Mouse (Mus musculus) limb, embryonic 13.5 days (tissue): ENCODE data around the gene Lrp5. TPM values are rescaled to one million over a fixed set of nuclear protein-coding genes. Genes with fewer than 3 reads are reported as not detected.

Experiments used
- ATAC-seq: fragments of 200-750 bp; cut with Nextera tagmentation; 2 replicates; pipeline ENCODE4 v1.8.0; 2017; ENCODE audit warnings: low read depth, moderate number of reproducible peaks, moderate TSS enrichment; ENCODE audit not compliant: low FRiP score
- H3K27ac ChIP-seq: fragments of 300-500 bp; sonication (generic); 2 replicates; pipeline ENCODE4 v1.5.1; 2015; ENCODE audit warnings: inconsistent platforms, mild to moderate bottlenecking, moderate library complexity
- H3K27me3 ChIP-seq: fragments of 300-500 bp; sonication (generic); 2 replicates; pipeline ENCODE4 v1.6.1; 2015; ENCODE audit warnings: mild to moderate bottlenecking, inconsistent platforms
- H3K36me3 ChIP-seq: fragments of 300-500 bp; sonication (generic); 2 replicates; pipeline ENCODE4 v1.6.1; 2015; ENCODE audit warnings: inconsistent platforms, mild to moderate bottlenecking, moderate library complexity
- H3K4me1 ChIP-seq: fragments of 300-500 bp; sonication (generic); 2 replicates; pipeline ENCODE4 v1.6.1; 2015; ENCODE audit warnings: inconsistent platforms
- H3K4me2 ChIP-seq: fragments of 300-500 bp; sonication (generic); replicated peaks from 2 replicates; pipeline ENCODE4 v1.6.1; 2015; ENCODE audit warnings: inconsistent platforms, mild to moderate bottlenecking, moderate library complexity
- H3K4me3 ChIP-seq: fragments of 300-500 bp; sonication (generic); 2 replicates; pipeline ENCODE4 v1.5.1; 2015; ENCODE audit warnings: moderate library complexity, mild to moderate bottlenecking, inconsistent platforms
- H3K9ac ChIP-seq: fragments of 300-500 bp; sonication (generic); 2 replicates; pipeline ENCODE4 v1.6.1; 2015; ENCODE audit warnings: mild to moderate bottlenecking, inconsistent platforms
- H3K9me3 ChIP-seq: fragments of 300-500 bp; sonication (generic); 2 replicates; pipeline ENCODE4 v1.6.1; 2016; ENCODE audit warnings: inconsistent platforms
- WGBS: fragments of 180-500 bp; shearing (Covaris S2); methylation state at CpG from one replicate; pipeline ENCODE4 v1.1.7; 2015; 5-methylcytosine and 5-hydroxymethylcytosine counted together
- polyA plus RNA-seq: library from polyadenylated mRNA; unstranded; fragments of >200 nt; fragmentation: Nextera tagmentation; extraction: Ambion mirVana; gene quantifications from 2 replicates; pipeline ENCODE4 v1.2.1, GENCODE M21; 2015

Gene Lrp5
- polyA plus RNA-seq, 1 experiment from 2014 or later, result 7.1 TPM

DNA sequence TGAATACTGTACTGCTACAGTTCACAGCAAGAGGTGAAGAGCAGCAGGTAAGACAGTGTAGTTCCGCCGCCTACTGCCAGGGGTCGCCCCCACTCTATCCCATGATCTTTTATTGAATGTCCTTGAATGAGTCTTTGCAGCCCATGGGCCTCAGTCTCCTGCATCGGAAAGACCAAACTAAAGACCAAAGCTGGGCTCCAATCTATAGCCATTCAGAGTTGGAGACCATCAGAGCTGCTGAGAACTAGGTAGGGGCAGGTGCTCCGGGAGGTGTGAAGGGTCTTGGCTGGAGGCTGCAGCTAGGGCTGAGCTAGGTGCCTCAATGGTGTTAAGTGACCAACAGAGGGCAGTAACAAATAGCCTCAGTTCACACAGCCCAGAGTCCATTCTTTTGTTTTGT is 62.5 kb downstream of the Lrp5 start:
- no peaks in the 10 kb centered on the region for H3K27me3 ChIP-seq
- H3K4me2 ChIP-seq, result no peak overlapping the region
- no peak overlapping the region for H3K4me3 ChIP-seq
- peaks cover 98% of the 10 kb centered on the region for H3K36me3 ChIP-seq
- no peak overlapping the region for H3K27ac ChIP-seq
- no peak overlapping the region for H3K9ac ChIP-seq
- WGBS, result 63% methylated on average over 5 of the region's 5 CpGs
- H3K4me1 ChIP-seq, result no peaks in the 10 kb centered on the region
- ATAC-seq, result peak; percentile 57; the same call in 1 of the 2 replicates
- peaks cover 9% of the 10 kb centered on the region for H3K9me3 ChIP-seq

DNA sequence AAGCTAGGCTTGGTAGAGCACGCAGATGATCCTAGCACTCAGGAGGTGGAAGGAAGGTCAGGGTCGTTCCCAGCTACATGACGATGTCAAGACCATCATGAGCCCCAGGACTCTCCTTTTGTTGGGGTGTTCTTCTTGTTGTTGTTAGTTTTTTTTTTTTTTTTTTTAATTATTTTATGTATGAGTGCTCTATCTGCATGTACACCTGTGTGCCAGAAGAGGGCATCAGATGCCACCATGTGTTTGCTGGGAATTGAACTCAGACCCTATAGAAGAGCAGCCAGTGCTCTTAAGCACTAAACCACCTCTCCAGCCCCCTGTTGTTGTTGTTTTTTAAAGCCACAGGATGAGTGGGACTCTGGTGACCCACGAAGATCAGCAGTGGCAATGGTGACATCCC is 63.1 kb downstream of the Lrp5 start:
- Histone ChIP-seq H3K27me3 (no peaks in the 10 kb centered on the region), H3K27ac (no peak overlapping the region), H3K36me3 (peaks cover 98% of the 10 kb centered on the region), H3K4me1 (no peaks in the 10 kb centered on the region), H3K4me3 (no peak overlapping the region), H3K9ac (no peak overlapping the region), H3K9me3 (peaks cover 9% of the 10 kb centered on the region), H3K4me2 (no peak overlapping the region)
- no peak for ATAC-seq
- WGBS, result 93% methylated on average over 4 of the region's 4 CpGs

- H3K9ac ChIP-seq, result no peak overlapping the region
- no peak overlapping the region for H3K4me3 ChIP-seq
- no peak overlapping the region for H3K4me2 ChIP-seq
- ATAC-seq, result no peak
- H3K27me3 ChIP-seq, result no peaks in the 10 kb centered on the region
- no peaks in the 10 kb centered on the region for H3K4me1 ChIP-seq
- H3K36me3 ChIP-seq, result peaks cover 97% of the 10 kb centered on the region
- no peak overlapping the region for H3K27ac ChIP-seq
- H3K9me3 ChIP-seq, result peaks cover 9% of the 10 kb centered on the region
- 95% methylated on average over 10 of the region's 10 CpGs for WGBS
Observed at GRCm38 (mm10) chr19:3620871-3621270, 65.5 kb downstream of the Lrp5 start.

- no peak overlapping the region for H3K9ac ChIP-seq
- H3K36me3 ChIP-seq, result peaks cover 98% of the 10 kb centered on the region
- no peaks in the 10 kb centered on the region for H3K27me3 ChIP-seq
- WGBS, result 87% methylated on average over 2 of the region's 2 CpGs
- no peaks in the 10 kb centered on the region for H3K4me1 ChIP-seq
- no peak overlapping the region for H3K4me2 ChIP-seq
- ATAC-seq, result no peak
- peaks cover 9% of the 10 kb centered on the region for H3K9me3 ChIP-seq
- H3K27ac ChIP-seq, result no peak overlapping the region
- no peak overlapping the region for H3K4me3 ChIP-seq
Observed at GRCm38 (mm10) chr19:3619359-3619758, 67.0 kb downstream of the Lrp5 start.

GRCm38 (mm10) chr19:3613991-3614390 is 72.4 kb downstream of the Lrp5 start:
- 93% methylated on average over 10 of the region's 10 CpGs for WGBS
- no peak overlapping the region for H3K9ac ChIP-seq
- H3K9me3 ChIP-seq, result no peaks in the 10 kb centered on the region
- H3K4me2 ChIP-seq, result no peak overlapping the region
- H3K4me1 ChIP-seq, result no peaks in the 10 kb centered on the region
- ATAC-seq, result no peak
- no peak overlapping the region for H3K4me3 ChIP-seq
- H3K27ac ChIP-seq, result no peak overlapping the region
- peaks cover 95% of the 10 kb centered on the region for H3K36me3 ChIP-seq
- no peaks in the 10 kb centered on the region for H3K27me3 ChIP-seq

DNA sequence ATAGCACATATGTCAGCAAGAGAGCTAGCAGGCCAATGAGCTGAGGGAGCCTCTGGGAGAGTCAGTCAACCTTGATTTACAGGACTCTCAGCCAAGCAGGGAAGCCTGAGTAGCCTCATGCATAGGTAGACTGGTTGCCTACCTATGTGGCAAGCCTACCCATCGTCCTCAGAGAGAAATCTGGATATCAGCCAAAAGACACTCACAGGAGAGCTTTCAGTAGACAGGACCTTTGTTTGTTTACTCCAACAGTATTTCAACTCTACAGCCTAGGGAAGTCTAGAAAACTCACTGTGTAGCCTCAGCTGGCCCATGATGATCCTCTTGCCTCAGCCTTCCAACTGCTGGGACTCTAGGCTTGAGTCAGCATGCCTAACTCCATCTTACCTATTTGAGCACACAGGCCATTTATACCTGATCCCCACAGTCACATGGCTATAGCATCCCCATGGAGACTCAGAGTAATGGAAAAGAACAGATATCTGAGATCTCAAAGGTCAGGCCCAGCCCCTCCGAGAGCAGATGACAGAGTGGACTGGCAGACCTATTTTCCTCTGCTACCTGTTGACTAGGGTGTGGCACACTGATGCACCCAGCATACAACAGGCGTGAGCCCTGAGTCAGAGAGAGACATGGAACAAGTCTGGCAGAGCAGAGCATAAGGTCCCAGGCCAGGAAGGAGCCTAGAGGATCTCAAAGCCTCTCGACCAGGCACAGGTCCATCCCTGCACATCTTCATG is 73.7 kb downstream of the Lrp5 start:
- Histone ChIP-seq H3K4me3 (no peak overlapping the region), H3K27me3 (no peaks in the 10 kb centered on the region), H3K4me1 (no peaks in the 10 kb centered on the region), H3K36me3 (peaks cover 95% of the 10 kb centered on the region), H3K27ac (no peak overlapping the region), H3K9me3 (no peaks in the 10 kb centered on the region), H3K4me2 (no peak overlapping the region), H3K9ac (no peak overlapping the region)
- WGBS, result 91% methylated on average over 4 of the region's 4 CpGs
- ATAC-seq, result no peak

DNA sequence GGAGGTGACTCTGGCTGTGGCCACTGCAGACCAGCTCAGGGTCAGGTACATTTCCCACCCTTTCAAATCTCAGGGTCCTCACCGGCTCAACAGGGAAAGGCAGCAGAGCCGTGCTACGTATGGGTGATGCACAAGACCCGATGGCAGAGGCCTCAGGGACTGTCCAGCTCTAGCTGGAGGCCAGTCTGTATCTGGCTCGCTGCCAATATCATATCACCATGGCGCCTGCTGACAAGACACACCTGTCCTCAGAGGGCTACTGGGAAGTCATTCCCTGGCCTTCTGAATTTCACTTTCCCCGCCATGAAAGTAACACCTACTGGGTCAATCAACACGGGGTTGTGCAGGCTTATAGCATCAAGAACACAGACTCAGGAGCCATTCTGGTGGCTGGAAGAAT is 74.6 kb downstream of the Lrp5 start:
- no peaks in the 10 kb centered on the region for H3K27me3 ChIP-seq
- no peak overlapping the region for H3K9ac ChIP-seq
- no peak overlapping the region for H3K4me2 ChIP-seq
- H3K27ac ChIP-seq, result no peak overlapping the region
- WGBS, result 85% methylated on average over 8 of the region's 8 CpGs
- H3K4me1 ChIP-seq, result no peaks in the 10 kb centered on the region
- no peak overlapping the region for H3K4me3 ChIP-seq
- peaks cover 93% of the 10 kb centered on the region for H3K36me3 ChIP-seq
- H3K9me3 ChIP-seq, result no peaks in the 10 kb centered on the region
- peak; percentile 28; the same call in 1 of the 2 replicates for ATAC-seq

DNA sequence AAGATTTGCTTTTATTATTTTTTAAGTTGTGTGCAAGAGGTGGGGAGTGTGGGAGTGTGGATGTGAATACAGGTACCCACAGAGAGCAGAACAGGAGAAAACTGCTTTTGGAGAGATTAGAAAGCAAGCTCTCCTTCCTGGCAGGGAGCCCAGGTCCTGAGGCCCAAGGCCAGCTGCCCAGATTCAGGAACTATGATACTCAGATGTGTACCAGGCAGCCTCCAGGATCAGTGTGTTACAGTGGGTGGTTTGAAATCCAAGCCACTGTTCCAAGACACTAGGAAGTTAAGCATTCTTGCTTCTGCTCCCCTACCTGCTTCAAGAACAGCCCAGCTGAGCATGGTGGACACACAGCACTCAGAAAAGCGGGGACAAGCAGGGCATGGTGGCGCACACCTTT is 75.5 kb downstream of the Lrp5 start:
- Histone ChIP-seq H3K4me3 (no peak overlapping the region), H3K9me3 (no peaks in the 10 kb centered on the region), H3K36me3 (peaks cover 93% of the 10 kb centered on the region), H3K9ac (no peak overlapping the region), H3K27ac (no peak overlapping the region), H3K27me3 (no peaks in the 10 kb centered on the region), H3K4me1 (no peaks in the 10 kb centered on the region), H3K4me2 (no peak overlapping the region)
- WGBS, result 96% methylated on average over 2 of the region's 2 CpGs
- no peak for ATAC-seq

DNA sequence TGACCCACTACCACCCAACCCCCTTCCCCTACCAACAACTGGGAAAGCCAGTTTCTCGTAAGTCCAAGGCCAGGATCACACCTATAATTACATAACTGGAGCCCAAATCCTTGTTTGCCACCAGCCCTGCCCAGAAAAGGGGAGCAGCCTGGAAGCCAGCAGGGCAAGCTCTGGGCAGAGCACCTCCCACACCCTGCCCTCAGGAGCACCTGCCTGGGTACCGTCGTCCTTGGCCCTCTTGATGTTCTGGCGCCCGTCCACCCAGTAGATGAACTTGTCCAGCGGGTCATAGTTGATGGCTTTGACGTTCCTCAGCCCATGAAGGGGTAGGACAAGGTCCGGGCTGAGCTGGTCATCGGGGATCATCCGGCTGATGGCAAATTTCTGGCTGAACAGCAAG is 76.5 kb downstream of the Lrp5 start:
- H3K9me3 ChIP-seq, result no peaks in the 10 kb centered on the region
- no peak overlapping the region for H3K4me3 ChIP-seq
- H3K27ac ChIP-seq, result no peak overlapping the region
- peaks cover 93% of the 10 kb centered on the region for H3K36me3 ChIP-seq
- no peaks in the 10 kb centered on the region for H3K27me3 ChIP-seq
- no peaks in the 10 kb centered on the region for H3K4me1 ChIP-seq
- no peak overlapping the region for H3K9ac ChIP-seq
- no peak for ATAC-seq
- no peak overlapping the region for H3K4me2 ChIP-seq
- 91% methylated on average over 10 of the region's 10 CpGs for WGBS

- H3K36me3 ChIP-seq, result peaks cover 100% of the 10 kb centered on the region
Observed at GRCm38 (mm10) chr19:3594316-3594715, 92.0 kb downstream of the Lrp5 start.

DNA sequence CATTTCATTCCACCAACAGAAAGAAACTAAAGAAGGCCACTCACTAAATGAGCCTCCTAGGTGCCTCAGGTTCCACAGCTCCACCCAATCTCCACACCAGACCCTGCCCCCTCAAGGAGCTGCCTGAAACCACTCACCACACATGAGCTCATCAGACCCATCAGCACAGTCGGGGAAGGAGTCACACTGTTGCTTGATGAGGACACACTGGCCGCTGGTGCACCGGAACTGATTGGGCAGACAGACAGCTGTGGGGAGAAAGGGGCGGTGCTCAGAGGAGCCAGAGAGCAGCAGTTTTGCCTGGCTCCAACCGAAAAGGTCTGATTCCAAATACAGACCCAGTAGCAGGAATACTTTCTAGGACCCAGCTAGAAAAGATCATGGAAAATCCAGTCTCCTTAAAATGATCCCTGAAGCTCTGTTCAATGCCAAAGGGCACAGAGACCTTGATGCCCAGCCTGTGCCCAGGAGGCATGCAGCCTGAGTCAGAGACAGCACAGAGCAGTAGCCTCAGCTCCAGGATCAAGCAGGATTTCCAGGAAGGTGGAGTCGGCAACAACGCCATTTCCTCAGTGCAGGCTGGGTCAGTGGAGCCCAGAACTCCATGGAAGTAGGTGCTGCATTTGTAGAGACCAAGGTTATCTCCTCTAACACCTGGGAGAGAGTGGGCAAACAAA is 92.8 kb downstream of the Lrp5 start:
- Histone ChIP-seq H3K4me2 (no peak overlapping the region), H3K36me3 (peaks cover 100% of the 10 kb centered on the region), H3K27me3 (no peaks in the 10 kb centered on the region), H3K4me3 (no peak overlapping the region), H3K27ac (no peak overlapping the region), H3K4me1 (no peaks in the 10 kb centered on the region), H3K9me3 (no peaks in the 10 kb centered on the region), H3K9ac (no peak overlapping the region)
- 87% methylated on average over 7 of the region's 7 CpGs for WGBS
- ATAC-seq, result no peak

More at GRCm38 (mm10) chr19:3594316-3594715, 92.0 kb downstream of the Lrp5 start:
- no peak for ATAC-seq
- H3K9ac ChIP-seq, result no peak overlapping the region
- H3K4me3 ChIP-seq, result no peak overlapping the region
- no peak overlapping the region for H3K27ac ChIP-seq
- H3K4me2 ChIP-seq, result no peak overlapping the region
- WGBS, result 89% methylated on average over 5 of the region's 5 CpGs
- H3K9me3 ChIP-seq, result no peaks in the 10 kb centered on the region
- H3K27me3 ChIP-seq, result no peaks in the 10 kb centered on the region
- H3K4me1 ChIP-seq, result no peaks in the 10 kb centered on the region

- 92% methylated on average over 4 of the region's 4 CpGs for WGBS
- no peak overlapping the region for H3K27ac ChIP-seq
- no peak for ATAC-seq
- H3K9me3 ChIP-seq, result no peaks in the 10 kb centered on the region
- peaks cover 97% of the 10 kb centered on the region for H3K36me3 ChIP-seq
- no peak overlapping the region for H3K4me2 ChIP-seq
- H3K27me3 ChIP-seq, result no peaks in the 10 kb centered on the region
- no peak overlapping the region for H3K4me3 ChIP-seq
- H3K4me1 ChIP-seq, result no peaks in the 10 kb centered on the region
- H3K9ac ChIP-seq, result no peak overlapping the region
Observed at GRCm38 (mm10) chr19:3589968-3590367, 96.4 kb downstream of the Lrp5 start.
